Mouse (Mus musculus): ENCODE data around the gene Gzf1.

The Gzf1 gene

DNA sequence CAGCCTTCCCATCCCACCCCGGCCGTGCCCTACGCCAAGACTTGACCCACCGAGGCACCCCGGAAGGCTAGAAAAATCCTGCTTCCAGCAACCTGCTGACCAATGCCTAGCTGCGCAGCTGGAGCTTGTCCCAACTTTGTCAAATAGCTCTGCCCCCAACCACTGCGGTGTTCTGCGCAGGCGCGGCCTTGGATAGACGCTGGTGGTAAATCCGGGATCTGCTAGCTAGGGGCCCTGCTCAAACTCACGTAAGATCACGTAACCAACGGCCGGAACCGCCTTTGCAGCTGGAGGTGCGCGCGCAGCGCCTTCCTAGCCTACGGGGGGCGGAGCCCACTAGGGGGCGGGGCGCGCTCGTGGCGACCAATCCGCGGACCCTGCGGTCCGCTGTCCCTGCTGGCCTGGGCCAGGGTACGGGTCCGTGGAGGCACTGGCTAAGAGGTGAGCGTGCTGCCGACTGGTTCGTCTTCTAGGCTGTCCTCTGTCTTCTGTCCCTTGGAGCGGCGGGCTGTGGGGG, at the start of gene Gzf1:
TSS of gene Gzf1 (plus strand) at position 249 of the 517 bp plus-strand sequence.
- DNase-seq (ENCODE audit: low spot score in 2 of 2): peak; percentile 99 to 100

DNA sequence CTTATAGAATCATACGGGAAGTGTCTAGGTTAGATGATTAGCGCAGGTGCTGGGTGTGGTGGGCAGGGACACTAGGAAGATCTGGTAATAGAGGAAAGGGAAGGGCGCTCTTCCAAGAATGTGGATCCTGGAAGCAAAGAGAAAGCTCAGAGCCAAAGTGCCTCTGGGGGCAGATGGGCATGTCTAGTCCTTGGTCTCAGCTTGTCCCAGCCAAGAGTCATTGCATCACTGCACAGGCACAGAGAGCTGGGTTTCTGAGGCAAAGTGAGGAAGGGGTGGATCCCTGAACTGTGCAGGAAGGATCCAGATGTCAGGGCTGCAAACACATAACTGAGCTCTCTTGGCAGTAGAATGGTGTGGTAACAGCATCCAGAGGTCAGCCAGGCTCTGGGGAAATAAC, 49.2 kb upstream of the Gzf1 start:
- no peak for DNase-seq (ENCODE audit: low spot score in 2 of 2)

- DNase-seq (ENCODE audit: low spot score in 2 of 2): no peak
Measured at GRCm38 (mm10) chr2:148634466-148634865, 46.4 kb upstream of the Gzf1 start.

DNA sequence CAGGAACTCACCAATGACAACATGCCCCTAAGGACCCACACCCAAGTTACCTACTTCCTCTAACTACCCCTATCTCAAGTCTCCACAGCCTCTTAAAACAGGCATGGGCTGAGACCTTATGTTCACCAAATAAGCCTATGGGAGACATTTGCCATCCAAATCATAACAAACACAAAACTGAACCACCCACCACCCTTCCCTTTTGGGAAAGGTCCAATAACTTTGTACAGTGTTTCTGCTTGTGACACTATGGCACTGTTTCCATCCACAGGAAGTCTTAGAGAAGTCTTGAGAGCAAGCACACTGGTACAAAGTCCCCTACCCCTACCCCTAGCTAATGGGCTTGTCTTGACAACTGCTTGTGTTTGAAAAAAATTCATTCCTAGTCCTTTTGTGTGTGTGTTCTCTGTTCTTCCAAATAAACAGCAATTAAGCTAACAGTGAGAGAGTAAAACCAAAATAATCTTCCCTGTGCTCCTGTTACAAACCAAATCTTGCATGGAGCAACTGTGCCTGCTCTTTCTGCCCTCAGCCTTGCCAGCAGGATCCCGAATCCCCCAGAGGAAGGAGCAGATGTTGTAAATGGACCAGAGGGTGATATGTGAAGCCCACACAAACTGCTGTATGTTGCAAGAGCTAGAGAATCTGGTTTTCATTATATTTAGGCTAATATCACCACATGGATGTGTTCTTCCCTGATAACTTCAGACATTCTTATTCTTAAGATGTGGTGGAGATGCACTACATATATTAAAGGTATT, 38.0 kb upstream of the Gzf1 start:
- DNase-seq (ENCODE audit: low spot score in 2 of 2): no peak

- no peak for DNase-seq (ENCODE audit: low spot score in 2 of 2)
Measured at GRCm38 (mm10) chr2:148644421-148645000, 36.3 kb upstream of the Gzf1 start.

DNA sequence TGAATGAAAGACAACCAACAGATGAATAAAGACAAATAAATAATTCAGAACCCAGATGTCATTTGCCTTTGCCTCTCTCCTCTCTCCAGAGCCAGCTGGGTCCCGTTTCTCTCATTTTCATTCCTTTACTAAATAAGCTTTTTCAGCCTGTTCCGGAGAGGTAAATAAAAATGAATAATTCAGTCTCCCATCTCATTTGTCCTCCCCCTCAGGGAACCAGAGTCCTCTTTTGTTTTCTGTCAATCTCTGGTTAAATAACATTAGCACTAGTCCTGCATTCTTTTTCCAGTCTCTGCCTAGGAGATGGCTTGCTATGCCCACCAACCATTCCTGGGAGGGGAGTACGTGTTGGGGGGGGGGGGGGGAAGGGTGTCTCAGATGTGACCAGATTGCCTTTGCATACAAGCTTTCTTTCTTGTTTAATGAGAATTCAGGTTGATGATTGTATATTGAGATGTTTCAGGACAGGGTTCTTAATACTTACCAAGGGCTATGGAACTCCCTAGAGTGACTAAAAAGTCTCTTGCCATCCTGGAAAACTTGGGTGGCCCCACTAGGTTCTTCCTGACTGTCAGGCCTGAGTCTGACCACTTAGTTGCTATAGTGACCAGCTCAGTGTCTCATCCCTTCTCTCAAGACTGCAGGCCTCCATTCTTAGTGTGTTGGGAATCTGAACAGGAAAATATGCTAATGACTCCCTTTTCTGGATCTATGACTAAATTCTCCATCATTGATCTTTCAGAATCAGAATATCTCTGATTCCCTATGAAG, 30.1 kb upstream of the Gzf1 start:
- no peak for DNase-seq (ENCODE audit: low spot score in 2 of 2)

- DNase-seq (ENCODE audit: low spot score in 2 of 2): peak; percentile 41 to 70
Measured at GRCm38 (mm10) chr2:148654961-148655360, 25.9 kb upstream of the Gzf1 start.

- DNase-seq (ENCODE audit: low spot score in 2 of 2): no peak
Measured at GRCm38 (mm10) chr2:148663458-148663857, 17.4 kb upstream of the Gzf1 start.

GRCm38 (mm10) chr2:148672199-148673096, 8.4 kb upstream of the Gzf1 start, which contains the start of gene Nxt1:
Gene Nxt1 (plus strand): TSS chr2:148672601.
- DNase-seq (ENCODE audit: low spot score in 2 of 2): peak; percentile 99

DNA sequence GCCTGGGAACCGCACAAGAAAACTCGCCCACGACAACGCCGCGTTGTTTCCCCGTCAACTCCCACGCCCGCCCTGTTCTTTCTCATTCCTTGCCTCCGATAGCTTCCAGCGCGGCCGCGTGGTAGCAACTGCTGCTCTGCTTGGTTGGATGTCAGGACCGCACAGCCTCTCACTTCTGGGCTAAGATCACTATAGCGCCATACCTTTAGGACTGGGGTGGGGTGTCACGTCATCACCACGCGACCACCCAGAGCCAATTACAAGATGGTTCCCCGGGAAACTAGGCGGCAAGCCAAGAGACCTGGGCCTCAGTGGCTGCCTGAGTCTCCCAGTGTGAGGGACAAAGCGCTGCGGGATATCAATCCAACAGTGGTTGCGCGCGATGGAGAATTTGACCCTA, 3.0 kb upstream of the Gzf1 start:
- peak in 1 of 2 experiments; percentile 18 for DNase-seq (ENCODE audit: low spot score in 2 of 2)

GRCm38 (mm10) chr2:148679346-148679745, 1.5 kb upstream of the Gzf1 start:
- no peak for DNase-seq (ENCODE audit: low spot score in 2 of 2)

DNA sequence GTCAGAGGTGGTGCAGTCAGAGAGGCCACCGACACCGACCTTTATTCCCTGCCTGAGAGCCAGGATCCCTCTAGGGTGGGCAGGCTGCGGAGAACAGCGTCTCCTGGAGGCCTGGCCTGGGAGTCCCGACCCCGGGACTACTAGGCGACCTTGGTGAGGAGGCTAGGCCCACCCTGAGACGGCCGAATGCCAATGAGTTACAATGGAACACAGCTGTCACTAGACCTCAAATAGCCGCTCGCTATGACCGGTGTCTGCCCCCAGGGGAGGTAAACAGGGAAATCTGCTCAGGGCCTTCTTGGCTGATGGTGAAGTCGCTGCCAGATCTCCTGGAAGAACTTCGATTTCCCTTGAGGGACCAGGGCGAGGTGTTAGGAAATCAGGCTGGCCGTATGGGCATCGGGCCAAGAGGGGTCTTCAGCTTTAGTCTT, 653 bp downstream of the Gzf1 start:
- DNase-seq (ENCODE audit: low spot score in 2 of 2): peak; percentile 64 to 82

GRCm38 (mm10) chr2:148683031-148683430, 2.2 kb downstream of the Gzf1 start:
- no peak for DNase-seq (ENCODE audit: low spot score in 2 of 2)

- DNase-seq (ENCODE audit: low spot score in 2 of 2): no peak
Measured at GRCm38 (mm10) chr2:148684972-148685371, 4.1 kb downstream of the Gzf1 start.

DNA sequence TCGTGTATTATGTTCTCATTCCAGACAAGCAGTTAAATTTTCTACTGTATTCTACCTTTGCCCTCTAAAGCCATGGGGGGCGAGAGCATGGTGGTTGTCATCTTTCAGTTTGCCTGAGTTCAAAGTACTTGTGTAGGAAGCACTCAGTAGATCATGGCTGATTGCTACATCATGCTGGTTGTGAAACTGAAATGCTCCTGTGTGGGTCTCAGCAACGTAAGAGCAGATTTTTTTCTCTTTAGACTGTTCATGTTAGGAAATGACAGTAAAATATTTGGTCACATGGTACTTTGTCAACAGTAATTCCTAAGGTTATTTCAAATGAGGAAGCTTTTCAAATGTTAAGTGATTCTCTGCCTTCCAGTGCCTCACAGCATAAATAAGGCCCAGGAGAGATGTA, 4.9 kb downstream of the Gzf1 start:
- DNase-seq (ENCODE audit: low spot score in 2 of 2): no peak

- no peak for DNase-seq (ENCODE audit: low spot score in 2 of 2)
Measured at GRCm38 (mm10) chr2:148686862-148687261, 6.0 kb downstream of the Gzf1 start.

GRCm38 (mm10) chr2:148687971-148688370, 7.1 kb downstream of the Gzf1 start:
- no peak for DNase-seq (ENCODE audit: low spot score in 2 of 2)

GRCm38 (mm10) chr2:148689444-148690140, 8.8 kb downstream of the Gzf1 start:
- DNase-seq (ENCODE audit: low spot score in 2 of 2): no peak

- no peak for DNase-seq (ENCODE audit: low spot score in 2 of 2)
Measured at GRCm38 (mm10) chr2:148690291-148690690, 9.5 kb downstream of the Gzf1 start.

DNA sequence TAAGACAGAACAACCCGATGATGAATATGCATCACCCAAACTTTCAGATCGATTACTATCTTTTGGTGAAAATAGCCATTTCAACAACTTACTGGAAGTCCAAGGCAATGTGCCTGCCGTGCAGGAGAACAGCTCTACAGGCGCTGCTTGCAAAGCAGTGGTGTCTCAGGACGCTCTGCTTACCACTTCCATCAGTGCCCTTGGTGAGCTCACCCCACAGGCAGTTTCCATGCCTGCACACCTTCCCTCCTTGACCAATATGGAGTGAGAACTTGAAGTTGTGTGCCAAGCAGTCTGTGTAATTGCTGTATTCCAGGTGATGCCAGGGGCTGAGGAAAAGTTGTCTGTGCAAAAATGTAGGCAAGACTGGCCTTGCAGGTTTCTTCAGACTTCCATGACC, 10.0 kb downstream of the Gzf1 start:
- DNase-seq (ENCODE audit: low spot score in 2 of 2): no peak

- DNase-seq (ENCODE audit: low spot score in 2 of 2): no peak
Measured at GRCm38 (mm10) chr2:148698571-148698970, 17.7 kb downstream of the Gzf1 start.

Measured in spleen, postnatal 4 days (tissue).